Mouse (Mus musculus) embryonic facial prominence, embryonic 13.5 days (tissue): ENCODE data around the gene Noct. TPM values are rescaled to one million over a fixed set of nuclear protein-coding genes. Genes with fewer than 3 reads are reported as not detected.

ENCODE experiments used
- ATAC-seq: fragments of 200-750 bp; cut with Nextera tagmentation; 2 replicates; pipeline ENCODE4 v1.8.0; 2017; ENCODE audit warnings: low read depth; ENCODE audit not compliant: insufficient number of reproducible peaks, insufficient read depth, low FRiP score, low TSS enrichment
- H3K27ac ChIP-seq: fragments of 300-500 bp; sonication (generic); 2 replicates; pipeline ENCODE4 v1.5.1; 2015; ENCODE audit warnings: moderate library complexity, mild to moderate bottlenecking, inconsistent platforms
- H3K27me3 ChIP-seq: fragments of 300-500 bp; sonication (generic); 2 replicates; pipeline ENCODE4 v1.6.1; 2015; ENCODE audit warnings: mild to moderate bottlenecking, inconsistent platforms
- H3K36me3 ChIP-seq: fragments of 300-500 bp; sonication (generic); 2 replicates; pipeline ENCODE4 v1.6.1; 2015; ENCODE audit warnings: mild to moderate bottlenecking, inconsistent platforms
- H3K4me1 ChIP-seq: fragments of 300-500 bp; sonication (generic); 2 replicates; pipeline ENCODE4 v1.6.1; 2015; ENCODE audit warnings: inconsistent platforms
- H3K4me2 ChIP-seq: fragments of 300-500 bp; sonication (generic); 2 replicates; pipeline ENCODE4 v1.6.1; 2015; ENCODE audit warnings: moderate library complexity, mild to moderate bottlenecking, inconsistent platforms
- H3K4me3 ChIP-seq: fragments of 300-500 bp; sonication (generic); 2 replicates; pipeline ENCODE4 v1.5.1; 2015; ENCODE audit warnings: mild to moderate bottlenecking, inconsistent platforms
- H3K9ac ChIP-seq: fragments of 300-500 bp; sonication (generic); 2 replicates; pipeline ENCODE4 v1.6.1; 2015; ENCODE audit warnings: mild to moderate bottlenecking, inconsistent platforms
- H3K9me3 ChIP-seq: fragments of 300-500 bp; sonication (generic); 2 replicates; pipeline ENCODE4 v1.6.1; 2016; ENCODE audit warnings: inconsistent platforms
- WGBS: fragments of 180-500 bp; shearing (Covaris S2); methylation state at CpG from one replicate; pipeline ENCODE4 v1.1.7; 2015; ENCODE audit warnings: mixed read lengths; 5-methylcytosine and 5-hydroxymethylcytosine counted together
- polyA plus RNA-seq: library from polyadenylated mRNA; unstranded; fragments of >200 nt; fragmentation: Nextera tagmentation; extraction: Ambion mirVana; gene quantifications from 2 replicates; pipeline ENCODE4 v1.2.1, GENCODE M21; 2015

The Noct gene
- polyA plus RNA-seq, 1 experiment from 2014 or later: 9.9 TPM

DNA sequence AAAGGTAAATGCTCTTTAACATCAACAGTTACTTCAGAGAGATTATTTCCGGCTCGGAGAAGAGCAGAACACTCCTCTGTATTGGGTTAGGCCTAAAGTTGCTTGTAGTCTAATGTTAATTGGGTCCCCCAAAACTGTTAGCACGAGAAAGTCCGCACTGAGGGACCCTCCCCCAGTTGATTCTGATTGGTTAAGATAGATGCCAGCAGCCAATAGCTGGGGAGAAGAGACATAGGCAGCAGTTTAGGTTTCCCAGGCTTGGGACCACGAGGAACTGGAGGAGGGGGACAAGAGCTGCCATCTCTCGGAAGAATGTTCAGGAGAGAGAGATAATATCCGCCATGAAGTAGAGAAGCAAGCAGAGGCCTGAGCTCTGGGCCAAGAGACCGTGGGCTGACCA is 28.5 kb upstream of the Noct start:
- ATAC-seq: 0 out of 2 replicates have a peak, but pooled peaks have one; percentile 30
- no peaks in the 10 kb centered on the region for H3K27me3 ChIP-seq

DNA sequence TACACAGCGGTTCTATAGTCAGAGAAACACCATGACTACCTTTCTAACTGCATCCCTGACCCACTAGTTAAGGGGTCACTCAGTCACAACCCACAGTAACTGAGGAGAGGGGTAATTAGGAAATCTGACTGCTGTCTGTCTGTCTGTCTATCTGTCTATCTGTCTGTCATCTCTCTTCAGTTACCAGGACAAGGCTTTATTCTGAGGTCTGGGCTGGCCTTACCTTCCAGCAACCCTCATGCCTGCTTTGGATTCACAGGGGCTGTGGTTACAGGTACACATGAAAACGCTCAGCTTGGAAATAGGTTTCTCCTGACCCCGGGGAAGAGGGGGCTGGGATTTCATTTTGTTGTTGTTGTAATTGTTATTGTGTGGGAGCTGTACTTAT is 27.5 kb upstream of the Noct start:
- 66% methylated on average over 3 of the region's 3 CpGs for WGBS

More for the DNA sequence above, 28.5 kb upstream of the Noct start:
- Histone ChIP-seq H3K36me3 (no peaks in the 10 kb centered on the region), H3K9ac (no peak overlapping the region), H3K27ac (0 out of 2 replicates have a peak overlapping the region, but pooled peaks have one; percentile 44), H3K4me1 (peaks cover 20% of the 10 kb centered on the region), H3K4me3 (no peak overlapping the region), H3K4me2 (peak overlapping the region; percentile 39), H3K9me3 (no peaks in the 10 kb centered on the region)
- 41% methylated on average over 8 of the region's 8 CpGs for WGBS

DNA sequence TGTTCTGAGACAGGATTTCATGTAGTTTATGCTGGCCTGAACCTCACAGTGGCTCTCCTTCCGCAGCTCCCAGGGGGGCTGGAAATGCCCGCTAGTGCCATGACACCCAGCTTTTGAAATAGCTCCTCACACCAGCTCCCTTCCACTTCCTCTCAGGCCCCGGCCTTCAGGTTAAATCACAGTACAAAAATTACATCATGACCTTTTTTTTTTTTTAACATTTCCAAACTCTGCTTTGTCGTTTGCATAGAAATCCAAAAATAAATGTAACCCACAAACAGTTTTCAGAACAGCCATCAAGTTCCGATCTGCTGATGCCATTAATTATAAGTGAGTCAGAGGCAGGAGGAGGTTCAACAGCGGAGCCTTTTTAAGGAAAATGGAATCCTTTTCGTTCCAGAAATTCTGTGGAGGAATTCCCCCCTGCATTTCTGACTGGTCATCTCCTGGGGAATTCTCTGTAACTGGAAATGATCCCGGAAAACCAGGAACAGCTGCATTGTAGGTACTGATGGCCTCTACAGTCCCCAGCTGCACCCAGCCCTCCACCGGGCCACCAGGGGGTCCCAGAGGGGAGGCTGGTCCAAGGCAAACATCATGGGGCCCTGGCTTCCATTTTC is 27.0 kb upstream of the Noct start:
- no peak for ATAC-seq

More for the DNA sequence above, 27.5 kb upstream of the Noct start:
- Histone ChIP-seq H3K27ac (no peak overlapping the region), H3K9ac (no peak overlapping the region), H3K36me3 (no peaks in the 10 kb centered on the region), H3K4me3 (no peak overlapping the region), H3K4me1 (peaks cover 20% of the 10 kb centered on the region), H3K4me2 (no peak overlapping the region), H3K27me3 (no peaks in the 10 kb centered on the region), H3K9me3 (no peaks in the 10 kb centered on the region)
- ATAC-seq: no peak

DNA sequence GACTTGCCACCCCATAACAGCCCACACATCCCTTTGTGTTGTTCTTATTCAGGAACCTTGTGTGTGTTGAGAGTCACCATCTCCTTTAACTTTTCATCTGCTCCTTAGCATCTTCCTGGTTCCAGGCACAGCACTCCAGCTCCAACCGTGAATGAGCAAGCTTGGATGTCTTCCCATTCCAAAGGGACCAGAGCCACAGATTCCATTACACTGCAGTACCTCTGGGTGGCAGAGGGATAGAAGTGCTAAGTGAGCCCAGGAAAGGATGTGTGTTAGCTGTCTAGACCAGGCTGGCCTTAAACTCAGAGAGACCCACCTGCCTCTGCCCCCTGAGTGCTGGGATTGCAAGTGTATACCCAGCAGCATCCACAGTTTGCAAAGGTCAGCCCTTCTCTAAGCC is 26.0 kb upstream of the Noct start:
- no peaks in the 10 kb centered on the region for H3K27me3 ChIP-seq
- no peak overlapping the region for H3K27ac ChIP-seq
- H3K4me1 ChIP-seq: peaks cover 20% of the 10 kb centered on the region
- no peaks in the 10 kb centered on the region for H3K9me3 ChIP-seq
- WGBS: 63% methylated on average over 1 of the region's 1 CpGs
- H3K4me2 ChIP-seq: no peak overlapping the region
- no peaks in the 10 kb centered on the region for H3K36me3 ChIP-seq
- no peak overlapping the region for H3K9ac ChIP-seq
- no peak for ATAC-seq
- no peak overlapping the region for H3K4me3 ChIP-seq

More for the DNA sequence above, 27.0 kb upstream of the Noct start:
- Histone ChIP-seq H3K4me2 (0 out of 2 replicates have a peak overlapping the region, but pooled peaks have one; percentile 9), H3K27me3 (no peaks in the 10 kb centered on the region), H3K36me3 (no peaks in the 10 kb centered on the region), H3K4me3 (no peak overlapping the region), H3K9ac (no peak overlapping the region), H3K27ac (0 out of 2 replicates have a peak overlapping the region, but pooled peaks have one; percentile 44), H3K9me3 (no peaks in the 10 kb centered on the region), H3K4me1 (peaks cover 20% of the 10 kb centered on the region)
- WGBS: 45% methylated on average over 9 of the region's 9 CpGs

DNA sequence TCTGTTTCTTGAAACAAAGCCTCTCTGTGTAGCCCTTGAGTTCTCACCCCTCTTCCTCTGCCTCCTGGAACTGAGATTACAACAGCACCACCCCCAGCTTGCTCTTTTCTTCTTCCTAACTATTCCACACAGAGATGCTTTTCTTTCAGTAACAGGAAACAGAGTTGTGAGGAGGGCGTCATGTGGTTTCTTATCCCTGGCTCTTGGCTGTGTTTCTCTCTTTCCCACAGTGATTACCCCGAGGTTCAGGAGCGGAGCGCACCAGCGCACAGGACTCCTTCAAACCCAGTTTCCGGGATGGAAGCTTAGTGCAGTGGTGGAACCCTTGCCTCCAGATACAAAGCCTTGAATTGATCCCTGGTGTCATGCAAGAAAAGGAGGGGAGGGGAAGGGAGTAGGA is 25.1 kb upstream of the Noct start:
- ATAC-seq: no peak
- Histone ChIP-seq H3K27me3 (no peaks in the 10 kb centered on the region), H3K36me3 (no peaks in the 10 kb centered on the region), H3K4me2 (no peak overlapping the region), H3K27ac (no peak overlapping the region), H3K9ac (no peak overlapping the region), H3K9me3 (no peaks in the 10 kb centered on the region), H3K4me1 (peaks cover 20% of the 10 kb centered on the region), H3K4me3 (no peak overlapping the region)
- WGBS: 62% methylated on average over 6 of the region's 6 CpGs

DNA sequence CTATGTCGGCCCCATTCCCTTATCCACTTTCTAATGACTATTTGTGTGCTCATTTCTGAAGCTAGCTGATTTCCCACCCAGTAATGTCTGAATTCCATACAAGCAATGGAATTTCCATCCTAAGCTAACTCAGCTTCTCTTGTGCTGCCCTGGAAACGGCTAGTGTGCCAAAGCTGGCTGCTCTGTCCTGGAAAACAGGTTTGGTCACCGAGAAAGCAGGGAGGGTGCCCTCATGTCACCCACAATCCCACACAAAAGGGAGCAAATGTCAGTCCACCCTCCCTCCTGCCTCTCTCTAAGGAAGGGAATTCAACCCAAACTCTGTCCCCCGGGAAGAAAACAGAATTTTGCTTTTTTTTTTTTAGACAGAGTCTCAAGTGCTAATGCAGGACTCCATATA is 23.9 kb upstream of the Noct start:
- Histone ChIP-seq H3K9ac (no peak overlapping the region), H3K27ac (no peak overlapping the region), H3K9me3 (no peaks in the 10 kb centered on the region), H3K36me3 (no peaks in the 10 kb centered on the region), H3K27me3 (no peaks in the 10 kb centered on the region), H3K4me3 (no peak overlapping the region), H3K4me2 (no peak overlapping the region), H3K4me1 (peaks cover 18% of the 10 kb centered on the region)
- WGBS: 86% methylated on average over 4 of the region's 4 CpGs
- no peak for ATAC-seq

DNA sequence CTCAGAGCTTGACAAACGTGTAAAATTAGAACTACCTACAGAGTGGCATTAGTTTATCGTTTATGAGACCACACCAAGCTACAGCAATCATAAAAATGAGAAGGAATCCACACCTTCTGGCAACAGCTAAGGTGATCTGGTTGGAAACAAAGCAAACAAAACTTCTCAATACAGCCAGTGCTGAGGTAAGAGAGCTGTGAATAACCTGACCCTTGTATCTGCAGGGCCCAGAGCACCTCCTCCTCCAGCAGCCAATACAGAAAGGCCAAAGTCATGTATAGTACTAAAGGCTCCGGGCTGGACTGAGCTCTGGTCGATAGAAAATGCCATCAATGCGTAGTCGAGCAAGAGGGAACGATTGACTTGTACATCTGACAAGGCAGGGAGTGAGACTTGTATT is 23.4 kb upstream of the Noct start:
- no peaks in the 10 kb centered on the region for H3K36me3 ChIP-seq
- peaks cover 12% of the 10 kb centered on the region for H3K4me1 ChIP-seq
- H3K27ac ChIP-seq: 0 out of 2 replicates have a peak overlapping the region, but pooled peaks have one; percentile 16
- no peaks in the 10 kb centered on the region for H3K9me3 ChIP-seq
- H3K9ac ChIP-seq: no peak overlapping the region
- WGBS: 85% methylated on average over 7 of the region's 7 CpGs
- H3K27me3 ChIP-seq: no peaks in the 10 kb centered on the region
- ATAC-seq: no peak
- H3K4me3 ChIP-seq: no peak overlapping the region
- no peak overlapping the region for H3K4me2 ChIP-seq

DNA sequence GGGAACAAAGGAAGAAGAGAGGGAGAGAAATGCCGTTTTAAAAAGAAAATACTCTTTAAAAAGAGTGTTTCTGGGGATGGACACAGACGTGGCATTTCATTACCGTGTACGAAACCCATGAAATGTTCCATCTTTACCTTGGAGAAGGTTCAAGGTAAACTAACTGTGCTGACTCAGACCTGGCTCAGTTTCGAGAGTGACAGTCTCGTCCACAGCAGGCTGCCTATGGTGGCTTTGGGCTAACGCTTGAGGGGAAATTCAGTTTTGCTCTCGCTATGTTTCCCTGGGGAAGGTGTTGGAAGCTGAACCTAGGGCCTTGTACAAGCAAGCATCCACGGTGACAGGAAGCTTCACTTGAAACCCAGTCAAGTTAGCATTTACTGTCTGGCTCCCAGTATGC is 22.3 kb upstream of the Noct start:
- WGBS: 75% methylated on average over 9 of the region's 9 CpGs
- Histone ChIP-seq H3K9me3 (no peaks in the 10 kb centered on the region), H3K4me1 (peaks cover 4% of the 10 kb centered on the region; the same call in 1 of the 2 replicates), H3K27ac (no peak overlapping the region), H3K9ac (no peak overlapping the region), H3K4me2 (no peak overlapping the region), H3K27me3 (no peaks in the 10 kb centered on the region), H3K36me3 (no peaks in the 10 kb centered on the region), H3K4me3 (no peak overlapping the region)
- ATAC-seq: no peak

DNA sequence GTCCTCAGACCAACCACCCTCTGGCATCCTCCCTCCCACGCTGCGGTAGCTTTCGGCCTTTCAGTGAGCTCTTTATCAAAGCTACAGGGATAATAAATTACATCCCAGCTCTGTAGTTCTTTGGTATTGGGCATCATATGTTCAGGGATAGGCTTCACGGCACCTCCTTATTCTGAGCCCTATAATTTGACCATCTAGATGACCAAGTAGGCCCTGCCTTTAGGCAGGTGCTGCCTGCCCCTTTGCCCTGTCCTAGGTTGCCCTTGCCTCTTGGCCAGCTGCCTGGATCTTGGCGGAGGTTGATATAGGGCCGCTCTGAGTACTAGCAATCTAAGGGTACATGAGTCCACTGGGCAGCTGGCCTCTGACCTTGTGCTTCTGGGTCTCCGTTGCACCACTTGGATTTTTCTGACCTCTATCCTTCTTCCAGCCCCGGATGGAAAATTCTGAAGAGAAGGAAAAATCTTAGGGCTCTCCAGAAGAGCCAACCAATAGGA is 21.7 kb upstream of the Noct start:
- H3K9ac ChIP-seq: no peak overlapping the region
- ATAC-seq: no peak
- H3K4me1 ChIP-seq: peaks cover under 1% of the 10 kb centered on the region; the same call in 1 of the 2 replicates
- H3K9me3 ChIP-seq: no peaks in the 10 kb centered on the region
- 89% methylated on average over 8 of the region's 8 CpGs for WGBS
- H3K36me3 ChIP-seq: no peaks in the 10 kb centered on the region
- H3K4me3 ChIP-seq: no peak overlapping the region
- H3K27me3 ChIP-seq: no peaks in the 10 kb centered on the region
- no peak overlapping the region for H3K4me2 ChIP-seq
- H3K27ac ChIP-seq: no peak overlapping the region

DNA sequence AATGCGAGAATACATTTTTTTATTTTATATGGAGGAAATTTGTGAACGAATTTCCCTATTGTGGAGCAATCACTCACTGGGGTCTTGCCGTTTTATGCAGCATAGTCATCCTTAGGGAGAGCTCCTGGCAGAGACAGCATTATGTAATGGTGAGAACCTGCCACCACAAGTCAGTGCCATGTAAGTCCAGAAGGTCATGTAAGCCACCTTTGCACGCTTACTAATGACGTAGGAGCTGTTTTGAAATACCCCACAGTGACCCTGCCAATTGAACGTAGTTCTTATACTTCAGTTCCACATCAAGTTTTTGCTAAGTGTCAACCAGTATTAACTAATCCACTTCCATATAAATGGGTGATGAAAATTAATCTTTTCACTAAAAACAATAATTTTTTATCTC is 20.3 kb upstream of the Noct start:
- no peak overlapping the region for H3K9ac ChIP-seq
- no peaks in the 10 kb centered on the region for H3K9me3 ChIP-seq
- no peaks in the 10 kb centered on the region for H3K36me3 ChIP-seq
- no peak overlapping the region for H3K4me3 ChIP-seq
- 90% methylated on average over 6 of the region's 6 CpGs for WGBS
- no peak overlapping the region for H3K4me2 ChIP-seq
- ATAC-seq: no peak
- H3K27ac ChIP-seq: no peak overlapping the region
- H3K4me1 ChIP-seq: no peaks in the 10 kb centered on the region
- H3K27me3 ChIP-seq: no peaks in the 10 kb centered on the region

DNA sequence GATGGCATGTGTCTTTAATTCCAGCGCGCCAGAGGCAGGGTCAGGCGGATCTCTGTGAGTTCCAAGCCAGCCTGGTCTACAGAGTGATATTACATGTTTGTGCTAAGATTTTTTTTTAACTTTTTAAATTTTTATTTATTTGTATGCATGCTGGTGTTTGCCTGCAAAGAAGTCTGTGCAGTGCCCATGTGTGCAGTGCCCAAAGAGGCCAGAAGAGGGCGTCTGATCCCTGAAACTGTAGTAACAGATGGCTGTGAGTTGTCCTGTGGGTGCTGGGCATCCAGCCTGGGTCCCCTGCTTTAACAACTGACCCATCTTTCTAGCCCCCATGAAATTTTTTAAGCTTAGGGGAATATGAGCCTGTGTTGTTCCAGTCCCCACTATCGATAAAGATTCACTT is 19.8 kb upstream of the Noct start:
- no peak for ATAC-seq
- Histone ChIP-seq H3K36me3 (no peaks in the 10 kb centered on the region), H3K27me3 (no peaks in the 10 kb centered on the region), H3K4me1 (no peaks in the 10 kb centered on the region), H3K27ac (no peak overlapping the region), H3K4me3 (no peak overlapping the region), H3K9me3 (no peaks in the 10 kb centered on the region), H3K4me2 (no peak overlapping the region), H3K9ac (no peak overlapping the region)
- 88% methylated on average over 5 of the region's 5 CpGs for whole genome bisulfite sequencing

DNA sequence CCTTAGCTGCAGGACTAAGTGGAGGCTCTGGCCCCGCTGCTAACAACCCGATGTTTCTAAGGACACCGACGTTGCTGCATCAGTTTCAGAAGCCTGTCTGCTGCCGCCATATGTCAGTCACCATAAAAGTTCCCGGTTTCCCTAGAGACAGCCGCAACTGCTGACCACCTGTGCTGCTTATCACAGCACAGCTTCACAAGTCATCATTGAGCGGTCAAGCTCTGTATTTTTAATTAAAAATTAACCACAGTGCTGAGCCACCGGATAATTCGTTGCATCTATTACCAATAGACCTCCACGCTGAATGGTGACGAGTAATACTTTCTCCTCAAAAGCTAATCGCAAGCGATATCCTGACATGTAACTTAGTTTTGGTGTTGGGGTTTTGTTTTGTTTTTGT is 19.4 kb upstream of the Noct start:
- no peaks in the 10 kb centered on the region for H3K4me1 ChIP-seq
- no peaks in the 10 kb centered on the region for H3K27me3 ChIP-seq
- no peak overlapping the region for H3K9ac ChIP-seq
- H3K4me3 ChIP-seq: no peak overlapping the region
- H3K36me3 ChIP-seq: no peaks in the 10 kb centered on the region
- H3K4me2 ChIP-seq: no peak overlapping the region
- WGBS: 90% methylated on average over 14 of the region's 14 CpGs
- H3K27ac ChIP-seq: no peak overlapping the region
- H3K9me3 ChIP-seq: no peaks in the 10 kb centered on the region
- no peak for ATAC-seq
